Mouse (Mus musculus): ENCODE data around the gene Krtcap3. TPM values are rescaled to one million over a fixed set of nuclear protein-coding genes. Genes with fewer than 3 reads are reported as not detected.

Krtcap3 gene
- polyA plus RNA-seq (2015; fragmentation: Nextera tagmentation; extraction: Ambion mirVana) = 6.8 and 10.3 TPM in 2 replicates

DNA sequence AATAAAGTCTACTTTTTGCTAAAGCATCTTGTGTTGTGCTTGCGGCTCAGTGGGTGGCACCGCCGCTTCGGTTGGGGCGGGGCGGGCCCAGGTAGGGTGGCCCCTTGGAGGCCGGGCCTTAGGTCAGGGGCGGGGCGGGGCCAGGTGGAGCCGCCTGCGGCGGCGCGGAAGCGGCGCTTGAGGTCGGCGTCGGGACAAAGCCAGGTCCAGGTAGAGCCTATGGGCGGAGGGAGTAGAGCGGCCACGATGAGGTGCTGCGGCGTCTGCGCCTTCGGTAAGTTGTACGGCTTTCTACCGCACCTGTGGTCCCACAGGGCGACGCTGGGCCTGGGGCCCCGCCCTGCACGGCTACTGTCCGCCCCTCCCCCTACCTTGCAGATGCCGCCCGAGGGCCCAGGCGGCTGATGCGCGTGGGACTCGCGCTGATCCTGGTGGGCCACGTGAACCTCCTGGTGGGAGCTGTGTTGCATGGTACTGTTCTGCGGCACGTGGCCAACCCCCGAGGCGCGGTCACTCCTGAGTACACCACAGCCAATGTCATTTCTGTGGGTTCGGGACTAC lies at the start of gene Krtcap3:
Krtcap3 (plus strand) TSS at position 151 of the 561 bp plus-strand sequence.

DNA sequence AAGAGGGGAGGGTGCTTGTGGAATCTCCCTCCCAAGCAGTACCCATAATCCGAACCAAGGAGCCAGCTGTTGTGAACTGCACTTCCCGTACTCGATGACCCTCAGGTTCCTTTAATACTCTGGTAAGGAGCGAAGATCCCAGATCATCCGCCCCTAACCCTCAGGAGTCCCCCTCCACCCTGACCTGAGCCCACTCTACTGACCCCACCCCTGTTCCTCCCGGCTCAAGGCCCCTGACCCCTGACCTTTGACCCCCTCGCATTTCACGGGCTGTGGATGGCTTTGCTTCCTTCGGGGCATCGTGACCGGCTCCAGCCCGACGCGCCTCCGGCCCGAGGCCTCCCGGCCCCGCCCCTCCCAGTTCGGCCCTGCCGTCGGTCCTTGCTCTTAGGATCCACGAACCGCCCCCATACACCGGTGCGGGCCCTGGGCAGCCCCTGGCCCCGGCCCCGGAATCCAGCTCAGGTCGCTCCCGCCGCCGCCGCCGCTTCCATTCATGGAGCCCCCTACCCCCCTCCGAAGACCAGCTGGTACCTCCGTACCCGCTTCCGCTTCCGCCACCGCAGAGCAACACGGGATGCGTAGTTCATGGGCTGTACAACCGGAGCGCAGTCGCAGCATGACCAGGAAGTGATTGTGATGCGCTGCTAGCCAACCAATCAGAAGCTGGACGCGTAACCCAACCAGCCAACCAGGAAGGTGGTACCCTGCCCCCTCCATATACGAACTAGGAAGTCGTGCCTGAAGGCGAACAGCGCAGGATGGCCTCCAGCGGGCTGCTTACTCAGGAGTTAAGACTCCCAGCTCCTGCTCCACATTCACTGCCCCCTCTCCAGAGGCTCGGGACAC lies 49.5 kb upstream of the Krtcap3 start, which contains the start of gene Zfp513:
Zfp513 (minus strand) TSS at position 562 of the 849 bp plus-strand sequence.

DNA sequence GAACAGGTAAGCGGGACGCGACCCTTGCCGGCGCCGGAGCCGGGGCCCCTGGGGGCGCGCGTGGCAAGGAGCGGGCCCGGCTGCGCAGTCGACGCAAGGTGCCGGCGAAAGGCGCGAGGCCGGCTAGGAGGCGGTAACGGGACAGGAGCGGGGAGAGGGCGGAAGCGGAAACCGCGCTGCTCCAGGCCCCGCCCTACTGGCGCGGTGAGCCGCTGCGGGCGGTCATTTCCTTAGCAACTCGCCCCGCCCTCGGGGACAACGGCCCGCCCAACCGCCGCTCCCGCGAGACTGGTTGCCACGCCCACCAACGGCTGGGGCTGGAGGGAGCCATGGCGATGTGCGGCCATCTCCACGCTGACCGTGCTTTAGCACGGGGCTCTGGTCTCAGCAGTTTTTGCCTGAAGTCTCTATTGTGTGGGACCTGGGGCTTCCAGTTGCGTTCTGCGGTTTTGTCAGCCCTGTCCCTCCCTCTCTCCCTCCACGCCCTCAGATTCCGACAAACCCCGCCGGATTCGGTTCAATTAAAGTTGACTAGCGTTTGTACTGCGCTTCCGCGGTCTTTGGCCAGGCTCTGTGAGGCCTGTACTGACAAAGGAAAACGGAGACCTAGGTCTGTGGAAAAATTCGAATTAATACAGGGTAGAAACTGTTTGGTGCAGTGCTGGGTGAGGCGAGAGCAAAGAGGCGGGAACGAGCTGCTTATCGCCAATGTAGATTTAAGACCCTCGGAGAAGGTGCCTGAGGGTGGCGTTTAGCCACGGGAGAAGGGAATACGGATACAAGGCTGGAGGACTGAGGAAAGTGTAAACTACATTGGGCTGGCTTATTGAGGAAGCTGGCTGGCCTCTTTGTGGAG lies 30.8 kb upstream of the Krtcap3 start, which contains the start of gene Ppm1g:
Ppm1g (minus strand) TSS at position 240 of the 856 bp plus-strand sequence.

DNA sequence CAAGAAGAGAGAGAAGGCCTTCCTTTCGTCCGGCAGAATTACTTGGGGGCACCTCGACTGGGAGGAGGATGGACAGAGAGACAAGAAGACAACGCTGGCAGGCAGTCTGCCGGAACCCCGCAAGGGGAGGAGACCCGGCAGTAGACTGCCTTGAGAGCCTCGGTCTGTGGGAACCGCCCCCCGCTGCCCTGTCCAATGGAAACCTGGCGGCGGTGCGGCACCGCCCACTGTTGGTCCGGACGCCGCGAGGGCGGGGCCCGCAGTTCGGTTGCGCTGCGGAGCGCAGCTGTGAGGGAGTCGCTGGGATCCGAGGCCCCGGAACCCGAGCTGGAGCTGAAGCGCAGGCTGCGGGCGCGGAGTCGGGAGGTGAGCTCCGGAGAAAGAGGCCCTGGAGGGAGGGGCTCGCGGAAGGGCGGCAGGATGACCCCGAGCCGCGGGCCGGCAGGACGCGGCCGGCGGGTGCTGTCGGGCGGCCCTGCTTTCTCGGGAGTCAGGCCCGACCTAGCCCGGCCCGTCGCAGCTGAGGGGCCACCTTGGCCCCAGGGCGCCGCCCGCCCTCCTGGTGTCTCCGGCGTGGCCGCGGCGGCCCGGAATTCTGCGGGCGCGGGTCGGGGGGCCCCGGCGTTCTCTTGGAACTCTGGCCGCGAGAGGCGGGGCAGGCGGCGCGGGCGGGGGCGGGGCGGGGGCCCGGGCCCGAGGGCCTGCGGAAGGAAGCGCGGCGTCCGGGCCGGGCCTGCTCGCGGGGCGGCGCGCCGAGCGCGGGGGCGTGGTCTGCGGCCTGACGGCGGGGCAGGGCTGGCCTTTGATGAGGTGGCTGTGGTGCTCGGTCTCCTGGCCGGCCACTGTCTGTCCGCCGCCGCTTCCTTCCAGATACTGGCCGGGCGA lies 10.6 kb upstream of the Krtcap3 start, which contains the start of the genes Nrbp1 and Gm9970:
Nrbp1 (plus strand) TSS at position 228 of the 885 bp plus-strand sequence.
Gm9970 (minus strand) TSS at position 596 of the 885 bp plus-strand sequence.

DNA sequence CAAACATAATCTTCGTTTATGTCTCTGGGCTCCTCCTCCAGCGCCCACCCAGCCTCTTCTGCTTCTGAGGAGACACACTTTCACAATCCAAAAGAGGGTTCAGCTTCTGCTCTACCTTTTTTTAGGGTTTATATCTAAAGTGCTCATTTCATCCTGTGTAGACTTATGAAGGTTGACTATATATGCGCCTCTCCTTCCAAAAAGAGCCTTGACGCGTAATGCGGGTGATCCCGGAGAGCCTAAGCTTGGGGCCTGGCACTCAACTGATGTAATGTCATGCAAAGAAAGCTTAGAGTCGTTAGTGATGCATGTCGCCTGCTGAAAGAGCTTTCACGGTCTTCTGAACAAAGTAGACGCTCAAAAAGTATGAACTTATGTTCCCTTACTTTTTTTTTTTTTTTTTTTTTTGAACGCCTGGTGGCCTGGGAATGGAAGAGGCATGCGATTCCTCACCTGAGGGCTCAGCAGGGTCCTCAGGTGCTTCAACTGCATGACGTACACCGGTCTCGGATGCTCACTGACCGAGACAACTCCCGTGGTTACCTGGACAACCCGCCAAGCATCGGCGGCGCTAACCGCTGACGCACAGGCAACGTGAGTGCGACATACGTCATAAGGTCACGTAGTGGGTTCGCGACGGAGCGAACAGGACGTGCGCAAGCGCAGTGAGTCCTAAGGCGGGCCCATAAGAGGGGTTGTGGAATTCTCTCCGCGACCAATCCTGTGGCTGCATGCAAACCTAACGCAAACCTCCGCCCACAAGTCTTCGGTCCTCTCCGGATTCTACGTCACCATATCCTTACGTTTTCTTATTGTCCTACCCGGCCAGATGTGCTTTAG lies 39.2 kb downstream of the Krtcap3 start, which contains the start of gene Ift172:
Ift172 (minus strand) TSS at position 596 of the 840 bp plus-strand sequence.

DNA sequence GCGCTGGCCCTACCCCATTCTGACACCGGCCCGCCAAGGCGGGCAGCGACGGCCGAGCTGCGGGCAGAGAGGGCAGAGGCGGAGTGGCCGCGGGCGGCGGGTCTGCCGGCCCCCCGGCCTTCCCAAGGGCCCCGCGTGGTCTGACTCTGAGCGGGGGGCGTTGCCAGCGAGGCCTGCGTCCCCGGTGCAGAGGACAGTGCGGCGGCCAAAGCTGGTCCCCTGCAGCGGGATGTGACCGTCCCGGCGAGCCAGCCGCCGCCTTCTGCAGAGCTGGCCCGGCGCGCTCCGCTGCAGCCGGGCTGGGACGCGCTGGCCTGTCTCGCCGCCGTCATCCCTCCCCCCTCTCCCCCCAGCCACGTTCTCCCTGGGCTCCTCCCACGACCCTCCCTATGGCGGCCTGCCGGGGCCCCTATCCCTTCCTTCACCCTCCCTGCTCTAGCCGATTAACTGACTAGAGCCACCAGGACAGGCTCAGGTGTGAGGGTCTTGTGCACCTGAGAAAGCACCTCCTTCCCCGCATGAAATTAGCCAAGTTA lies 44.2 kb downstream of the Krtcap3 start, which contains the start of gene Fndc4:
Fndc4 (minus strand) TSS at position 475 of the 536 bp plus-strand sequence.

DNA sequence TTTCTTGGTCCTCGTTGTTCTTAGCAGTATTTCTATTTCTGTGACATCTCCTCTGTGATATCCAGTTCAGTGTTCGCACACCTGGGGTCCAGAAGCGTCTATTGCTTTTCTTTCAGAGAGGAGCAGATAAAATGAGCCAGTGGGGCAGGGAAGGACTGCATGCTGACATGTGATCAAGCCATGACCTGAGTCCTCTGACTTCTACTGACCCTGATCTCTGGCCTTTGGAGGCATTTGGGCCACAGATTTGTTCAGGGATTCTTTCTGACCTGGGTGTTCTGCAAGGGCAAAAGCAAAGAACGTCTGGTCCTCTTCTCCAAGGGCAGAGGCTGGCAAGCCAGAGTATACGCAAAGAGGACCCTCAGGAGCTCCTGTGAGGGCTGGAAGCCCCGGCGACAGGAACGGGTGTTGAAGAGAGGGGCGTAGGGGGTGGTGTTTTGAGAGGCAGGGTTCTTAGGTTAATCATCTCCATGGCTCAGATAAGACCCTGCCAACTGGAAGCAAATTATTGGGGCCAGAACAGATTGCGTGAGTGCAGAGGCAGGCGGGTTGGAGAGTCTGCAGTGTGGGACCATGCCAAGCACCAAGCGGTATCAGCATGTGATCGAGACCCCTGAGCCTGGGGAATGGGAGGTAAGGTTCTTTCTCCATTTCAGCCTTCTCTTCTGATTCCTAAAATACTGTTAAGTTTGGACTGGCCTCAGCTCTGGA lies 45.7 kb downstream of the Krtcap3 start, which contains the start of gene Gckr:
Gckr (plus strand) TSS at position 397 of the 711 bp plus-strand sequence.

Other genes starting within 250 kb of the Krtcap3 start
- gene Atraid, start 203.4 kb upstream of the Krtcap3 start, polyA plus RNA-seq (2015; fragmentation: Nextera tagmentation; extraction: Ambion mirVana) = 82.7 and 102 TPM in 2 replicates
- gene Slc5a6, start 202.8 kb upstream of the Krtcap3 start, polyA plus RNA-seq (2015; fragmentation: Nextera tagmentation; extraction: Ambion mirVana) = 2.3 and 3.0 TPM in 2 replicates
- 13.9 and 14.0 TPM in 2 replicates for gene Cad, start 196.9 kb upstream of the Krtcap3 start, polyA plus RNA-seq (2015; fragmentation: Nextera tagmentation; extraction: Ambion mirVana)
- not detected in 2 replicates for gene Dnajc5g, start 145.4 kb upstream of the Krtcap3 start, polyA plus RNA-seq (2015; fragmentation: Nextera tagmentation; extraction: Ambion mirVana)
- gene Slc30a3, start 143.5 kb upstream of the Krtcap3 start, polyA plus RNA-seq (2015; fragmentation: Nextera tagmentation; extraction: Ambion mirVana) = not detected in 2 replicates
- not detected in 2 replicates for gene Trim54, start 135.0 kb upstream of the Krtcap3 start, polyA plus RNA-seq (2015; fragmentation: Nextera tagmentation; extraction: Ambion mirVana)
- not detected in 2 replicates for gene Ucn, start 112.9 kb upstream of the Krtcap3 start, polyA plus RNA-seq (2015; fragmentation: Nextera tagmentation; extraction: Ambion mirVana)
- gene Mpv17, start 97.4 kb upstream of the Krtcap3 start, polyA plus RNA-seq (2015; fragmentation: Nextera tagmentation; extraction: Ambion mirVana) = 18.6 and 23.3 TPM in 2 replicates
- gene Gm29609, start 71.8 kb upstream of the Krtcap3 start, polyA plus RNA-seq (2015; fragmentation: Nextera tagmentation; extraction: Ambion mirVana) = 0.81 and 1.0 TPM in 2 replicates
- gene Gtf3c2, start 71.5 kb upstream of the Krtcap3 start, polyA plus RNA-seq (2015; fragmentation: Nextera tagmentation; extraction: Ambion mirVana) = 32.6 and 32.8 TPM in 2 replicates
- gene Snx17, start 58.5 kb upstream of the Krtcap3 start, polyA plus RNA-seq (2015; fragmentation: Nextera tagmentation; extraction: Ambion mirVana) = 59.4 and 66.3 TPM in 2 replicates
- 50.9 and 53.3 TPM in 2 replicates for gene Eif2b4, start 58.3 kb upstream of the Krtcap3 start, polyA plus RNA-seq (2015; fragmentation: Nextera tagmentation; extraction: Ambion mirVana)
- gene Zfp513, start 49.4 kb upstream of the Krtcap3 start, polyA plus RNA-seq (2015; fragmentation: Nextera tagmentation; extraction: Ambion mirVana) = 3.3 and 3.5 TPM in 2 replicates
- 120 and 133 TPM in 2 replicates for gene Ppm1g, start 31.0 kb upstream of the Krtcap3 start, polyA plus RNA-seq (2015; fragmentation: Nextera tagmentation; extraction: Ambion mirVana)
- gene Nrbp1, start 10.8 kb upstream of the Krtcap3 start, polyA plus RNA-seq (2015; fragmentation: Nextera tagmentation; extraction: Ambion mirVana) = 54.5 and 67.5 TPM in 2 replicates
- 0.42 and 0.48 TPM in 2 replicates for gene Gm9970, start 10.5 kb upstream of the Krtcap3 start, polyA plus RNA-seq (2015; fragmentation: Nextera tagmentation; extraction: Ambion mirVana)
- gene Ift172, start 39.4 kb downstream of the Krtcap3 start, polyA plus RNA-seq (2015; fragmentation: Nextera tagmentation; extraction: Ambion mirVana) = 6.0 and 6.3 TPM in 2 replicates
- gene Fndc4, start 44.4 kb downstream of the Krtcap3 start, polyA plus RNA-seq (2015; fragmentation: Nextera tagmentation; extraction: Ambion mirVana) = 6.5 and 6.7 TPM in 2 replicates
- gene Gckr, start 45.8 kb downstream of the Krtcap3 start, polyA plus RNA-seq (2015; fragmentation: Nextera tagmentation; extraction: Ambion mirVana) = 0.18 TPM in 1 of 2 replicates, not detected in the other
- gene Zfp512, start 200.7 kb downstream of the Krtcap3 start, polyA plus RNA-seq (2015; fragmentation: Nextera tagmentation; extraction: Ambion mirVana) = 21.0 and 25.4 TPM in 2 replicates
- gene 4930548H24Rik, start 234.0 kb downstream of the Krtcap3 start, polyA plus RNA-seq (2015; fragmentation: Nextera tagmentation; extraction: Ambion mirVana) = not detected in 2 replicates
- gene Gpn1, start 243.1 kb downstream of the Krtcap3 start, polyA plus RNA-seq (2015; fragmentation: Nextera tagmentation; extraction: Ambion mirVana) = 17.1 and 19.3 TPM in 2 replicates

Measured in spleen, postnatal 0 days (tissue).